Mouse (Mus musculus) heart, postnatal 0 days (tissue): ENCODE results near the gene Mettl8.

Source experiments
- CTCF ChIP-seq: IDR thresholded peaks from 2 replicates; pipeline ENCODE4 v1.5.1; 2016; ENCODE audit warnings: antibody characterized with exemption, control low read depth, low read depth
- EP300 ChIP-seq: IDR thresholded peaks from 2 replicates; pipeline ENCODE4 v1.6.1; 2016; ENCODE audit warnings: antibody characterized with exemption, low read depth

DNA sequence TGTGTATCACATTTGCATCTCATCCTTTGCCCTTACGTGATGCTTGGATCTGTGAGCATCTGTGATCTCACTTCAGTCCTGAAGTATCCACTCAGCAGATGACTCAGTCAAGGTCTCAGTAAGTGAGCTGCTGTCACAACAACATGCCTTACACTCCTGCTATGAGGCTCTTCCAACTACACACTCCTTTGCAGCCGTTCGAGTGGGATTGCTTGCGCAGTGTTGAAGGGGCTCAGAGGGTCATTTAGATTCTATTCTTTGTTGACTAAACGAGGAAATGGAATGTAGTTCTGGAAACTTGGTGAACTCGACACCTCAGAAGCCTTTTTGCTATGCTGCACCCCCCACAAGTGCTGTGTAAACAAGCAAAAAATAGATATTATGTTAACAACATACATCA is 9.2 kb downstream of the Mettl8 start:
- TF ChIP-seq CTCF: no peak
- no peak for TF ChIP-seq EP300
